Mouse (Mus musculus) bone marrow, adult 2 months (tissue): ENCODE measurements at regions not wholly inside any gene's neighbourhood (a gene's known extent, or its start where the extent isn't known, plus 50 kb on each side); places are given as distances from the start of the nearest gene placed in this dataset.

Experiments
- CTCF ChIP-seq: fragments of 200-500 bp; IDR thresholded peaks from 2 replicates; pipeline ENCODE4 v1.5.1; 2011; ENCODE audit warnings: low read length, control low read depth; ENCODE audit not compliant: control insufficient read depth, insufficient read depth
- POLR2A ChIP-seq: fragments of 200-500 bp; IDR thresholded peaks from 2 replicates; pipeline ENCODE4 v1.6.1; 2011; ENCODE audit warnings: low read depth, mild to moderate bottlenecking, control low read depth, low read length, borderline replicate concordance; ENCODE audit not compliant: control insufficient read depth

DNA sequence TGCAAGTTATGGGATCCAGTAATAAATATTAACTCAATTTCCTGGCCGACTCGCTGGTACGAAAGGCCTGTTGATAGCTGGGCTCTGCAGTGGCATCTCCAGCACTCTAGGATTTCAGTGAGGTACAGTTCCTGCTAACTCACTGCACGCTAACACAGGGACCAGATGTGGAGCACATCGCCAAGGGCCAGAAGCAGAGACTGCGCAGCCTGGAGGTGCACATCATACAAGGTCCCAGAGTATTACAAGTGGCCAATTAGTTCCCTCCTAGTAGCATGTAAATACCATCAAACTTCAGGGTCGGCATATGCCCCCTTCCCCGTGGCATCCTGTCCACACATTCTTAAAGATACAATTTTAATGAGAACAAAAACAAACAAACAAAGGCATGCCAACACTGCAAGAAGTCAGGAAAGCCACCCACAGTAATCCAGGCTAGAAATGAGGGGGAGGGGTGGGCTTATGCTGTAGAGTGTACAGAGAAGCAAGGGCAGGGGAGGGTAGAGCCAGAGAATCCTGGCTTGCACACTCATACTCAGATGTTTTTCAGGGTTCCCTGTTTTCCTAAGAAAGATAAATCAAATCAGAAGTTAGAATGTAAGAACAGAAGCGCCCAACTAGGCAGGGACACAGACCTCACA lies 419.9 kb upstream of the Mctp2 start:
- TF ChIP-seq POLR2A (no peak), CTCF (no peak)
